Mouse (Mus musculus): ENCODE results near the gene Kcnk4.

GRCm38 (mm10) chr19:6916496-6916895 lies 17.8 kb downstream of the Kcnk4 start:
- TF ChIP-seq CTCF (IDR thresholded peaks at IDR 0.05; ENCODE audit: borderline replicate concordance, insufficient read depth, low read length): no peak
- TF ChIP-seq POLR2A (IDR thresholded peaks at IDR 0.05; ENCODE audit: low read depth, low read length): no peak

All from embryonic fibroblast, embryonic 13.5 days (primary cell).